Mouse (Mus musculus) heart, embryonic 15.5 days (tissue): ENCODE measurements at regions not wholly inside any gene's neighbourhood (a gene's known extent, or its start where the extent isn't known, plus 50 kb on each side); places are given as distances from the start of the nearest gene placed in this dataset.

Experiments used
- ATAC-seq: fragments of 200-750 bp; cut with Nextera tagmentation; replicated peaks from 2 replicates; pipeline ENCODE4 v1.8.0; 2017; ENCODE audit warnings: low read depth, moderate TSS enrichment; ENCODE audit not compliant: insufficient number of reproducible peaks, insufficient read depth, low FRiP score
- H3K27ac ChIP-seq: fragments of 300-500 bp; sonication (generic); 2 replicates; pipeline ENCODE4 v1.5.1; 2015; ENCODE audit warnings: mild to moderate bottlenecking, inconsistent platforms
- H3K27me3 ChIP-seq: fragments of 300-500 bp; sonication (generic); 2 replicates; pipeline ENCODE4 v1.6.1; 2015; ENCODE audit warnings: inconsistent platforms
- H3K36me3 ChIP-seq: fragments of 300-500 bp; sonication (generic); 2 replicates; pipeline ENCODE4 v1.6.1; 2015; ENCODE audit warnings: mild to moderate bottlenecking, inconsistent platforms
- H3K4me1 ChIP-seq: fragments of 300-500 bp; sonication (generic); replicated peaks from 2 replicates; pipeline ENCODE4 v1.6.1; 2015; ENCODE audit warnings: inconsistent platforms
- H3K4me2 ChIP-seq: fragments of 300-500 bp; sonication (generic); 2 replicates; pipeline ENCODE4 v1.6.1; 2015; ENCODE audit warnings: inconsistent platforms, mild to moderate bottlenecking, moderate library complexity
- H3K4me3 ChIP-seq: fragments of 300-500 bp; sonication (generic); 2 replicates; pipeline ENCODE4 v1.5.1; 2015; ENCODE audit warnings: mild to moderate bottlenecking, inconsistent platforms
- H3K9ac ChIP-seq: fragments of 300-500 bp; sonication (generic); 2 replicates; pipeline ENCODE4 v1.6.1; 2015; ENCODE audit warnings: mild to moderate bottlenecking, inconsistent platforms
- H3K9me3 ChIP-seq: fragments of 300-500 bp; sonication (generic); replicated peaks from 2 replicates; pipeline ENCODE4 v1.6.1; 2016; ENCODE audit warnings: inconsistent platforms
- WGBS: fragments of 180-500 bp; shearing (Covaris S2); methylation state at CpG from one replicate; pipeline ENCODE4 v1.1.7; 2015; ENCODE audit warnings: mixed read lengths; 5-methylcytosine and 5-hydroxymethylcytosine counted together

- Histone ChIP-seq H3K27ac (peak overlapping the region; percentile 55), H3K4me1 (peaks cover 7% of the 10 kb centered on the region; the same call in 1 of the 2 replicates)
- WGBS, result 51% methylated on average over 2 of the region's 2 CpGs
These were observed 55.2 kb upstream of the Rcn1 start for GRCm38 (mm10) chr2:105454353-105454752.

GRCm38 (mm10) chr2:105454836-105455235 is 55.7 kb upstream of the Rcn1 start:
- H3K4me3 ChIP-seq, result no peak overlapping the region
- H3K4me2 ChIP-seq, result no peak overlapping the region
- no peaks in the 10 kb centered on the region for H3K27me3 ChIP-seq
- peaks cover 7% of the 10 kb centered on the region; the same call in 1 of the 2 replicates for H3K4me1 ChIP-seq
- peak overlapping the region; percentile 55 for H3K27ac ChIP-seq
- ATAC-seq, result peak; percentile 82
- no peak overlapping the region for H3K9ac ChIP-seq
- no peaks in the 10 kb centered on the region for H3K36me3 ChIP-seq
- no peaks in the 10 kb centered on the region for H3K9me3 ChIP-seq

More at GRCm38 (mm10) chr2:105454353-105454752, 55.2 kb upstream of the Rcn1 start:
- Histone ChIP-seq H3K27me3 (no peaks in the 10 kb centered on the region), H3K9me3 (no peaks in the 10 kb centered on the region), H3K9ac (no peak overlapping the region), H3K36me3 (no peaks in the 10 kb centered on the region), H3K4me3 (no peak overlapping the region), H3K4me2 (no peak overlapping the region)
- no peak for ATAC-seq

- Histone ChIP-seq H3K36me3 (no peaks in the 10 kb centered on the region), H3K27ac (no peak overlapping the region), H3K4me3 (no peak overlapping the region), H3K9ac (no peak overlapping the region), H3K27me3 (no peaks in the 10 kb centered on the region), H3K9me3 (no peaks in the 10 kb centered on the region), H3K4me2 (no peak overlapping the region), H3K4me1 (peaks cover 7% of the 10 kb centered on the region; the same call in 1 of the 2 replicates)
- 76% methylated on average over 4 of the region's 4 CpGs for WGBS
- ATAC-seq, result no peak
These were observed 59.5 kb upstream of the Rcn1 start for GRCm38 (mm10) chr2:105458643-105459042.

GRCm38 (mm10) chr2:105459512-105459911 is 60.4 kb upstream of the Rcn1 start:
- Histone ChIP-seq H3K4me2 (no peak overlapping the region), H3K27ac (no peak overlapping the region), H3K4me1 (peaks cover 2% of the 10 kb centered on the region; the same call in 1 of the 2 replicates), H3K4me3 (no peak overlapping the region), H3K9me3 (no peaks in the 10 kb centered on the region), H3K36me3 (no peaks in the 10 kb centered on the region), H3K27me3 (no peaks in the 10 kb centered on the region), H3K9ac (no peak overlapping the region)
- no peak for ATAC-seq
- WGBS, result 72% methylated on average over 9 of the region's 9 CpGs

- Histone ChIP-seq H3K27ac (no peak overlapping the region), H3K4me2 (no peak overlapping the region), H3K27me3 (no peaks in the 10 kb centered on the region), H3K9ac (no peak overlapping the region), H3K36me3 (no peaks in the 10 kb centered on the region), H3K4me3 (no peak overlapping the region), H3K4me1 (no peaks in the 10 kb centered on the region), H3K9me3 (no peaks in the 10 kb centered on the region)
- no peak for ATAC-seq
- WGBS, result 69% methylated on average over 6 of the region's 6 CpGs
These were observed 66.5 kb upstream of the Rcn1 start for GRCm38 (mm10) chr2:105465630-105466029.

GRCm38 (mm10) chr2:105468930-105469329 is 69.8 kb upstream of the Rcn1 start:
- H3K4me2 ChIP-seq, result no peak overlapping the region
- no peak overlapping the region for H3K4me3 ChIP-seq
- no peak overlapping the region for H3K9ac ChIP-seq
- no peaks in the 10 kb centered on the region for H3K36me3 ChIP-seq
- H3K9me3 ChIP-seq, result no peaks in the 10 kb centered on the region
- H3K27ac ChIP-seq, result no peak overlapping the region
- ATAC-seq, result no peak
- no peaks in the 10 kb centered on the region for H3K4me1 ChIP-seq
- H3K27me3 ChIP-seq, result no peaks in the 10 kb centered on the region
- WGBS, result 31% methylated on average over 5 of the region's 5 CpGs

GRCm38 (mm10) chr2:105476028-105476677 is 77.0 kb upstream of the Rcn1 start:
- Histone ChIP-seq H3K27me3 (no peaks in the 10 kb centered on the region), H3K4me3 (no peak overlapping the region), H3K36me3 (no peaks in the 10 kb centered on the region), H3K9me3 (no peaks in the 10 kb centered on the region), H3K27ac (no peak overlapping the region), H3K4me2 (no peak overlapping the region), H3K4me1 (no peaks in the 10 kb centered on the region), H3K9ac (no peak overlapping the region)
- no peak; the same call in 1 of the 2 replicates for ATAC-seq
- WGBS, result 74% methylated on average over 7 of the region's 7 CpGs

GRCm38 (mm10) chr2:105481990-105482592 is 83.0 kb upstream of the Rcn1 start:
- Histone ChIP-seq H3K4me3 (no peak overlapping the region), H3K9ac (no peak overlapping the region), H3K36me3 (no peaks in the 10 kb centered on the region), H3K27ac (no peak overlapping the region), H3K4me2 (no peak overlapping the region), H3K9me3 (no peaks in the 10 kb centered on the region), H3K4me1 (no peaks in the 10 kb centered on the region), H3K27me3 (no peaks in the 10 kb centered on the region)
- no peak for ATAC-seq
- WGBS, result 78% methylated on average over 11 of the region's 11 CpGs

- no peak overlapping the region for H3K4me2 ChIP-seq
- H3K36me3 ChIP-seq, result no peaks in the 10 kb centered on the region
- H3K9ac ChIP-seq, result no peak overlapping the region
- H3K4me3 ChIP-seq, result no peak overlapping the region
- H3K9me3 ChIP-seq, result no peaks in the 10 kb centered on the region
- ATAC-seq, result no peak
- no peaks in the 10 kb centered on the region for H3K27me3 ChIP-seq
- H3K4me1 ChIP-seq, result no peaks in the 10 kb centered on the region
- WGBS, result 70% methylated on average over 3 of the region's 3 CpGs
- no peak overlapping the region for H3K27ac ChIP-seq
These were observed 85.4 kb upstream of the Rcn1 start for GRCm38 (mm10) chr2:105484496-105484895.

GRCm38 (mm10) chr2:105485286-105485685 is 86.2 kb upstream of the Rcn1 start:
- no peaks in the 10 kb centered on the region for H3K27me3 ChIP-seq
- no peaks in the 10 kb centered on the region for H3K36me3 ChIP-seq
- no peaks in the 10 kb centered on the region for H3K4me1 ChIP-seq
- no peak overlapping the region for H3K4me2 ChIP-seq
- no peak for ATAC-seq
- no peaks in the 10 kb centered on the region for H3K9me3 ChIP-seq
- no peak overlapping the region for H3K9ac ChIP-seq
- WGBS, result 81% methylated on average over 8 of the region's 8 CpGs
- no peak overlapping the region for H3K27ac ChIP-seq
- H3K4me3 ChIP-seq, result no peak overlapping the region

GRCm38 (mm10) chr2:105495796-105496195 is 96.7 kb upstream of the Rcn1 start:
- Histone ChIP-seq H3K36me3 (no peaks in the 10 kb centered on the region), H3K27me3 (no peaks in the 10 kb centered on the region), H3K4me3 (no peak overlapping the region), H3K9ac (no peak overlapping the region), H3K27ac (no peak overlapping the region), H3K4me1 (no peaks in the 10 kb centered on the region), H3K4me2 (no peak overlapping the region), H3K9me3 (no peaks in the 10 kb centered on the region)
- WGBS, result 59% methylated on average over 13 of the region's 13 CpGs
- ATAC-seq, result no peak

GRCm38 (mm10) chr2:105504197-105504596 is 105.1 kb upstream of the Rcn1 start:
- no peak overlapping the region for H3K4me2 ChIP-seq
- H3K36me3 ChIP-seq, result no peaks in the 10 kb centered on the region
- no peak overlapping the region for H3K27ac ChIP-seq
- H3K27me3 ChIP-seq, result no peaks in the 10 kb centered on the region
- WGBS, result 59% methylated on average over 2 of the region's 2 CpGs
- H3K4me3 ChIP-seq, result no peak overlapping the region
- H3K9me3 ChIP-seq, result no peaks in the 10 kb centered on the region
- H3K9ac ChIP-seq, result no peak overlapping the region
- peaks cover 14% of the 10 kb centered on the region; the same call in 1 of the 2 replicates for H3K4me1 ChIP-seq
- no peak for ATAC-seq
